Mouse (Mus musculus) heart, postnatal 25 days (tissue): Measurements from ENCODE around the gene Olfr168. TPM values are rescaled to one million over a fixed set of nuclear protein-coding genes. Genes with fewer than 3 reads are reported as not detected.
"Not testable (repeated sequence)": the region's sequence is repeated elsewhere in the genome, so short reads cannot be mapped to it uniquely, and the experiment has no call there.

Experiments
- DNase-seq: peaks from one replicate; pipeline ENCODE4 v3.0.0; 2022; ENCODE audit warnings: low spot score
- intact Hi-C: fragments of 180-260 bp; cut with DNase I; formaldehyde crosslinking; loops from one replicate; pipeline ENCODE4 v1.15.1; 2025
- total RNA-seq, 2 experiments: library from RNA; stranded (reverse); gene quantifications; 2 replicates each; pipeline ENCODE4 v1.2.3; 2021

Olfr168 gene
- total RNA-seq, result not detected

DNA sequence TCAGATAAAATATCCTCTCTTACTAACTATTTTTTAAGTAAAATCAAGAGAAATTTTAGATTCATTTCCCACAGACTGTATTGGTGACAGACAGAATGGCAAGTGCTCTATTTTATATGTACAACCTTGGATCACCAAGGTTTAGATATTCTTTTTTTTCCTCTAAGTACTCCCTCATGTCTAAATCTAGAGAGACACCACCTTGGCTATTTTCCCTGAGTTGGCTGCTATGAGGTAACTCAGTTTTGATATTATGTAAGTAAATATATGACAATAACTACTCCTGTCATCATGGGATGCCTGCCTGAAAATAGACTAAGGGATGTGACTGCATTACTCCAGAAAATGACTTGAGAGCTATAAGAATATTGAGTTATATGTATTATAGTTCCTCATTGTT is at the start of gene Olfr168:
Olfr168 (minus strand) TSS at position 101 of the 400 bp plus-strand sequence.
- no peak for DNase-seq
- intact Hi-C loops, result no loop called here

DNA sequence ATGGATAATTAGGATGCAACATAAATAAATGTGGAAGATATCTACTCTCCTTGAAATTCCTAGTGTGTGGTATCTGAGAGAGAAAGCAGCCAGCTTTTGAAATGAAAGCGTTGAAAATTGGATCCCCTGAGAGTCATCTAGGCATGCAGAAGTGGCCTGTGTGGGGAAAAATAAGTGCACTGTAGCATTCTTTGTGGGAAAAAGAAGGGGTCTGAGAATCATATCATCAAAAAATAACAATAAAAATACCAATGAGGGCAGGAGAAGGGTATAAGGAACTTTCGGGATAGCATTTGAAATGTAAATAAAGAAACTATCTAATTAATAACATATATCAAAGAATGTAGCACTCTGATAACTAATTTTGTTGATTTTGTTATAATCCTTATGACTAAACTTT is 36.4 kb upstream of the Olfr168 start, which contains the start of gene Olfr169:
Olfr169 (minus strand) TSS at position 101 of the 400 bp plus-strand sequence.
- intact Hi-C loops, result loop anchor here (2.0 kb wide), 1 partner anchor 39 kb away; the partner anchor contains the start of gene Olfr170
- DNase-seq, result not testable (repeated sequence)

DNA sequence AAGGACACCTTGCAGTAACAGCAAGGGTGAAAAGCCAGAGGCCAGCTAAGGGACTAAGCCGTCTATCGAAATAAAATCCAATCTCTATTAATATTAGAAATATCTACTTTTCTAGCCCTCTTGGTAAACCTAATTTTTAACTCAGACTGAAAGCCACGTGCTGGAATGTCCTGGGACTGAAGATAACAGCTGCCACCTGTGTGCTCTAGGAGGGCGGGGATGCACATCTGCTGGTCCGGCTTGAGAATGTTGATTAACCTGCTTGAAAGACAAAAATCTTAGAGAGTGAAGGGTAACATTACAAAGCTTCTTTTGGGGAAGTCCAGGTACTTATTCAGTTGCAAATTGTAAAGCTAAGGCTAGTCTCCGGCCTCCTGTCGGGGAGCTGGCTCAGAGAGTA is 18.1 kb upstream of the Olfr168 start:
- DNase-seq, intact Hi-C loops: not testable (repeated sequence)

DNA sequence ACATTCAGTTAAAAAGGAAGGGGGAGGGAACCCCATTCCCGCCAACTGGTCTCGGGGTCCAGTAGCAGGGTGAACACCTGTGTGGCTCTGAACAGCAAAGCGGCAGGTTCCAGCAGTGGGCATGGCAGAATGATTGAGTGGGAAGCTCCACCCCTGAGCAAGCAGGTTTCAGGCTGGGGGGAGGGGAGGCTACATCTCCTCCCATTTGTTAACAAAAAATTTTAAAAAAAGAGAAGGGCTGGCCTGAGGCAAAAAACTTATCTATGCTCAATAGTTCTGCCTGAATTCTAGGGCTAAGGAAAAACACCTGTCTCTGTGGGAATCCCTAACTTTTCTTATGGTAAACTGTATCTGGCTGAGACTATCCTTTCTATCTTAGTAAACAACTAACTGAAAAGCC is 16.9 kb upstream of the Olfr168 start:
- DNase-seq, intact Hi-C loops: not testable (repeated sequence)

DNA sequence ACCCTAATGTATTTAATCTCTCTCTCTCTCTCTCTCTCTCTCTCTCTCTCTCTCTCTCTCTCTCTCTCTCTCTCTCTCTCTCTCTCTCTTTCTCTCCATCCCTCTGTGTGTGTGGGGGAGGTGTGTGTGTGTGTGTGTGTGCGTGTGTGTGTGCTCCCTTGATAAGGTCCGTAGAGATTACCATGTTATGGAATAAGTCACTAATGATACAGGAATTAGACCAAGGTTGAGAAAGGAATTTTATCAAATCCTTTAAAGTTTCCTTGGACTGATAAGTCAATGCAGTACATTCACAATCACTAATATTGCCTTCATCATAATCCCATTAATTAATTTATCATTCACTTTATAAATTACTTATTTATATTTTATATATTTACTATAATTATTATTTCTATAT is 13.2 kb downstream of the Olfr168 start, which contains the start of gene Olfr167:
Olfr167 (minus strand) TSS at position 101 of the 400 bp plus-strand sequence.
- intact Hi-C loops, result no loop called here

DNA sequence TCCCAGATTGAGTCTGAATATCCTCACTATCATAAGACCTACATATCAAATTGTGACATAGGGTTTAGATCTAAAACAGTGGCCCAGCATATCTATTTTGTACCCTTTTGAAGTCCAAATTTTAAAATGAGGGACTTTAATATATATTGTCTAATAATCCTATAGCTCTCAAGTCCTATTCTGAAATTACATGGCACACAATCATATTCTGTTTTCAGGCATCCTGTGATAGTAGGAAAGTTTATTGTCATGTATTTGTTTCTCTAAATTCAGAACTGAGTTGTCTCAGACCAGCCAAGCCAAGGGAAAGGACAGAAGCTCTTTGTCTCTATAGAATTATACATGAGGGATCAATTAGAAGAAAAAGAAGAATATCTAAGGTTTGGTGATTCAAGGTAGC is 52.0 kb downstream of the Olfr168 start, which contains the start of gene Olfr166:
Olfr166 (plus strand) TSS at position 301 of the 400 bp plus-strand sequence.
- DNase-seq, result no peak
- intact Hi-C loops, result no loop called here

More for the DNA sequence above, 13.2 kb downstream of the Olfr168 start, which contains the start of gene Olfr167:
- no peak for DNase-seq

Other genes starting within 250 kb of the Olfr168 start
- not detected for gene Olfr164, start 221.5 kb downstream of the Olfr168 start, total RNA-seq
- not detected for gene Olfr165, start 112.4 kb downstream of the Olfr168 start, total RNA-seq
- gene Olfr166, start 51.9 kb downstream of the Olfr168 start, total RNA-seq, result not detected
- not detected for gene Olfr167, start 13.3 kb downstream of the Olfr168 start, total RNA-seq
- not detected for gene Olfr169, start 36.3 kb upstream of the Olfr168 start, total RNA-seq
- not detected for gene Olfr170, start 76.3 kb upstream of the Olfr168 start, total RNA-seq
- not detected for gene Olfr171, start 94.4 kb upstream of the Olfr168 start, total RNA-seq
- gene Lamp3, start 170.8 kb upstream of the Olfr168 start, total RNA-seq, result under 1 TPM; 0.08 to 0.13 TPM
- under 1 TPM; 0.73 TPM for gene B3gnt5, start 224.7 kb upstream of the Olfr168 start, total RNA-seq